Mouse (Mus musculus) midbrain, embryonic 16.5 days (tissue): ENCODE results near the gene Olfr221. TPM values are rescaled to one million over a fixed set of nuclear protein-coding genes. Genes with fewer than 3 reads are reported as not detected.

ENCODE experiments used
- ATAC-seq: fragments of 200-750 bp; cut with Nextera tagmentation; 2 replicates; pipeline ENCODE4 v1.8.0; 2017; ENCODE audit warnings: moderate TSS enrichment
- H3K27ac ChIP-seq: fragments of 300-500 bp; sonication (generic); 2 replicates; pipeline ENCODE4 v1.5.1; 2014; ENCODE audit warnings: mild to moderate bottlenecking, low read length, mixed read lengths
- H3K27me3 ChIP-seq: fragments of 300-500 bp; sonication (generic); 2 replicates; pipeline ENCODE4 v1.6.1; 2014; ENCODE audit warnings: low read depth, low read length, mixed read lengths; ENCODE audit not compliant: control insufficient read depth, insufficient read depth
- H3K36me3 ChIP-seq: fragments of 300-500 bp; sonication (generic); 2 replicates; pipeline ENCODE4 v1.6.1; 2014; ENCODE audit warnings: mild to moderate bottlenecking, low read length, moderate library complexity, mixed read lengths; ENCODE audit not compliant: control insufficient read depth, insufficient read depth
- H3K4me1 ChIP-seq: fragments of 300-500 bp; sonication (generic); 2 replicates; pipeline ENCODE4 v1.6.1; 2014; ENCODE audit warnings: mild to moderate bottlenecking, low read length, mixed read lengths; ENCODE audit not compliant: control insufficient read depth, insufficient read depth
- H3K4me2 ChIP-seq: fragments of 300-500 bp; sonication (generic); 2 replicates; pipeline ENCODE4 v1.6.1; 2014; ENCODE audit warnings: mild to moderate bottlenecking, low read length, mixed read lengths
- H3K4me3 ChIP-seq: fragments of 300-500 bp; sonication (generic); 2 replicates; pipeline ENCODE4 v1.5.1; 2014; ENCODE audit warnings: low read depth, mild to moderate bottlenecking, low read length, moderate library complexity, mixed read lengths
- H3K9ac ChIP-seq: fragments of 300-500 bp; sonication (generic); 2 replicates; pipeline ENCODE4 v1.6.1; 2014; ENCODE audit warnings: low read depth, low read length, mixed read lengths
- H3K9me3 ChIP-seq: fragments of 300-500 bp; sonication (generic); replicated peaks from 2 replicates; pipeline ENCODE4 v1.6.1; 2014; ENCODE audit warnings: mild to moderate bottlenecking, low read length, mixed read lengths; ENCODE audit not compliant: control insufficient read depth, poor library complexity, severe bottlenecking
- WGBS: fragments of 180-500 bp; shearing (Covaris S2); extraction: QIAGEN DNeasy Blood & Tissue Kit; methylation state at CpG from one replicate; pipeline ENCODE4 v1.1.7; 2014; 5-methylcytosine and 5-hydroxymethylcytosine counted together
- polyA plus RNA-seq: library from polyadenylated mRNA; unstranded; fragments of >200 nt; fragmentation: Nextera tagmentation; extraction: Ambion mirVana; gene quantifications from 2 replicates; pipeline ENCODE4 v1.2.1, GENCODE M21; 2015

Gene Olfr221
- polyA plus RNA-seq, 1 experiment from 2014 or later: not detected

DNA sequence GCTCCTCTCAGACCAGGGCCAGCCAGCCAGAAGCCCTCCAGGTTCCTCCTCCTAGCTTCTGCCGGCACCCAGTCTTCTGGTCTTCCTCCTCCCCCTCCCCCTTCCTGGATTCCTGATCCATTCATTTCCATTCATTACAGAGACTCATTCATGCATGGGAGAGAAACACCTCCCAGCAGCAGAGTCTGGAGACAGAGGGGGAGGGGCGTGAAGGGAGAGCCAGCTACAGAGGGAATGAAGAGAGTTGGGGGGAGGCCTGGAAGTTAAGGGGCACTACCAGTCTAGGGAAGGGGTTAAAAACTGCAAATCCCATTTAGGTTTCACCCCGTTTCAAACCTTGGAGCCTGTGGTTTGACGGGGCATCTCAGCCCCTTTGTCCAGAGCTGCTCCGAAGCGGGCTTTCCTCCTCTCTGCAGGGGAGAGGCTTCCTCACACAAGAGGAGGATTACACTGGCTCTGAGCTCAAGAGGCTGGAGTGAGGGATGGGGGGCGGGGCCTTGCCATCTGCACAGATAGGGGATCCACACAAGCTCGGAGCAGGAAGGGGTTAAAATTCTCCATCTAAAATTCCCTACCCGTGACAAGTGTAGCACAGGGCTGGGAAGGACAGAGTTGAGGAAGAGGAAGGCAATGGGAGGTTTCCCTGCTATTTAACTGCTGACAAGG, 31.7 kb downstream of the Olfr221 start:
- 0% methylated on average over 9 of the region's 9 CpGs for WGBS
- ATAC-seq: peak; percentile 68
- H3K4me2 ChIP-seq: peak overlapping the region; percentile 53
- H3K9ac ChIP-seq: peak overlapping the region; percentile 54
- H3K4me3 ChIP-seq: peak overlapping the region; percentile 32
- H3K36me3 ChIP-seq: peaks cover 16% of the 10 kb centered on the region
- H3K4me1 ChIP-seq: peaks cover 63% of the 10 kb centered on the region
- no peaks in the 10 kb centered on the region for H3K9me3 ChIP-seq
- H3K27me3 ChIP-seq: no peaks in the 10 kb centered on the region
- peak overlapping the region; percentile 89 for H3K27ac ChIP-seq

DNA sequence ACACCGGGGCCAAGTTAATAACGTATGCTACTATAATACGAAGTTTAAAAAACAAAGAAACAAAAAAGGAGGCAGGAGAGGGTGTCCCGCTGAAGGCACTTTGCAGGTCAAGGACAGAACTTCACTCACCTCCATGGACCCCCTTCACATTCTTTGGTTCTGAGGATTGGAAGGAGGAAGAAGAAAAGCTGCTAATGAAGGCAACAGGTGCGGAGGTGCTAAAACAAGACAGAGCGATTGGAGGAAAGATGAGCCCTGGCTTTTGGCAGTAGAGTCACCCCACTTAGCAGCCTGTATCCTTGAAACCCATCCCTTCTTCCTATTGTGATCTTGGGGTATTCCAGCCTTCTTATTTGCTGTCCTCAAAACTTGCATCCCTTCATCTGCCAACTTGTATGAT, 32.4 kb downstream of the Olfr221 start:
- Histone ChIP-seq H3K9me3 (no peaks in the 10 kb centered on the region), H3K27me3 (no peaks in the 10 kb centered on the region), H3K4me3 (peak overlapping the region; percentile 32), H3K4me1 (peaks cover 62% of the 10 kb centered on the region), H3K4me2 (peak overlapping the region; percentile 53), H3K36me3 (peaks cover 16% of the 10 kb centered on the region), H3K9ac (peak overlapping the region; percentile 54), H3K27ac (peak overlapping the region; percentile 89)
- WGBS: 18% methylated on average over 6 of the region's 6 CpGs
- ATAC-seq: no peak

DNA sequence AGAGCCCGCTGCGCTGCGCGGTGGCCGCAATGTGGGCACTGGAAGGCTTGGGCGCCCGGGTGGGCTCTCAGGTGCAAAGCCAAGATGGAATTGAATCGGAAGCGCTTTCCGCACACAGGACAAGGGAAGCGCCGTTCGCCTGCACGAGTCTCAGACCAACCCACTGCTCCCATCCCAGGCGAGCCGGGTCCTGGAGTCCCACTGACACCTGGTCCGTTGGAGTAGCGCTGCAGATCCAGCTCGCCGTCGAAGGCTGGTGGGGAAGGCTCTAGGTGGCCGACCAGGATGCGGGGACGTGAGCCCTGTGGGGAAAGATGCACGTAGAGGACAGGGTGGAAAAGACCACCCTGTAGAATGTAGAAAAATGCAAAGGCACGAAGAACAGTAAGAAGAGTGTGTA, 32.9 kb downstream of the Olfr221 start:
- Histone ChIP-seq H3K27ac (peak overlapping the region; percentile 71), H3K4me2 (peak overlapping the region; percentile 53), H3K36me3 (peaks cover 16% of the 10 kb centered on the region), H3K4me1 (peaks cover 67% of the 10 kb centered on the region), H3K27me3 (no peaks in the 10 kb centered on the region), H3K4me3 (peak overlapping the region; percentile 15; the same call in 1 of the 2 replicates), H3K9ac (peak overlapping the region; percentile 43), H3K9me3 (no peaks in the 10 kb centered on the region)
- 16% methylated on average over 26 of the region's 26 CpGs for whole genome bisulfite sequencing
- ATAC-seq: no peak

GRCm38 (mm10) chr14:52008321-52009203, 33.7 kb downstream of the Olfr221 start:
- peak overlapping the region; percentile 53 for H3K4me2 ChIP-seq
- peak overlapping the region; percentile 71 for H3K27ac ChIP-seq
- peak; percentile 21 for ATAC-seq
- H3K4me1 ChIP-seq: peaks cover 73% of the 10 kb centered on the region
- WGBS: 47% methylated on average over 38 of the region's 38 CpGs
- H3K27me3 ChIP-seq: no peaks in the 10 kb centered on the region
- no peaks in the 10 kb centered on the region for H3K9me3 ChIP-seq
- H3K36me3 ChIP-seq: peaks cover 16% of the 10 kb centered on the region
- peak overlapping the region; percentile 43 for H3K9ac ChIP-seq
- peak overlapping the region; percentile 15; the same call in 1 of the 2 replicates for H3K4me3 ChIP-seq

- Histone ChIP-seq H3K4me2 (no peak overlapping the region), H3K4me1 (peaks cover 65% of the 10 kb centered on the region), H3K27ac (no peak overlapping the region), H3K9me3 (no peaks in the 10 kb centered on the region), H3K9ac (no peak overlapping the region), H3K4me3 (no peak overlapping the region), H3K27me3 (no peaks in the 10 kb centered on the region), H3K36me3 (peaks cover 26% of the 10 kb centered on the region)
- no peak for ATAC-seq
- 93% methylated on average over 22 of the region's 23 CpGs for WGBS
Measured at GRCm38 (mm10) chr14:52006771-52007170, 35.5 kb downstream of the Olfr221 start.

GRCm38 (mm10) chr14:52006241-52006640, 36.0 kb downstream of the Olfr221 start:
- Histone ChIP-seq H3K27ac (no peak overlapping the region), H3K4me1 (peaks cover 60% of the 10 kb centered on the region), H3K9me3 (no peaks in the 10 kb centered on the region), H3K4me3 (no peak overlapping the region), H3K9ac (no peak overlapping the region), H3K4me2 (no peak overlapping the region), H3K27me3 (no peaks in the 10 kb centered on the region), H3K36me3 (peaks cover 26% of the 10 kb centered on the region)
- 57% methylated on average over 8 of the region's 8 CpGs for WGBS
- no peak for ATAC-seq

GRCm38 (mm10) chr14:52005616-52006015, 36.6 kb downstream of the Olfr221 start:
- Histone ChIP-seq H3K27ac (peak overlapping the region; percentile 23; the same call in 1 of the 2 replicates), H3K9me3 (no peaks in the 10 kb centered on the region)

DNA sequence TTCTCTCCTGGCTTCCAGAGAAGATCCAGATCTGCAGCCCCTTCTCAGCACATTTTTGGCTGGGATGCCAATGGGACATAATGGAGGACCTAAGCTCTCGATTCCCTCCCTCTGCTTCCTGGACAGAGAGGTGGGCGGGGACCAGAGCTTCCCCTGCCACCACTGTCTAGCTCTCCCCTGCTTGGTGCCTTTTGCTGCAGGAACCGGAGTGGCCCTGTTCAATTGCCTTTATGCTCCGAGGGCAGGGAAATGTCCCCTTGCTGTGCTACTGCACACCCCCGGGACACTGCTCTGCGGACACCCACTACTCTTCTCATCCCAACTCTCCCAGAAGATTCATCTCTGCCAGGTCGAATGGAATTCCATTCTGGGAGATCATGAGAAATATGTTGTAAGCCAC, 37.1 kb downstream of the Olfr221 start:
- no peak overlapping the region for H3K4me3 ChIP-seq
- peaks cover 29% of the 10 kb centered on the region for H3K36me3 ChIP-seq
- H3K27me3 ChIP-seq: no peaks in the 10 kb centered on the region
- WGBS: 61% methylated on average over 7 of the region's 7 CpGs
- peak overlapping the region; percentile 89 for H3K27ac ChIP-seq
- H3K9ac ChIP-seq: no peak overlapping the region; the same call in 1 of the 2 replicates
- H3K4me1 ChIP-seq: peaks cover 50% of the 10 kb centered on the region
- no peaks in the 10 kb centered on the region for H3K9me3 ChIP-seq
- ATAC-seq: no peak
- peak overlapping the region; percentile 50; the same call in 1 of the 2 replicates for H3K4me2 ChIP-seq

More at GRCm38 (mm10) chr14:52005616-52006015, 36.6 kb downstream of the Olfr221 start:
- Histone ChIP-seq H3K4me1 (peaks cover 54% of the 10 kb centered on the region), H3K36me3 (peaks cover 26% of the 10 kb centered on the region), H3K27me3 (no peaks in the 10 kb centered on the region), H3K9ac (no peak overlapping the region), H3K4me2 (no peak overlapping the region), H3K4me3 (no peak overlapping the region)
- WGBS: 73% methylated on average over 6 of the region's 6 CpGs
- ATAC-seq: no peak
